Mouse (Mus musculus) hindbrain, embryonic 11.5 days (tissue): ENCODE results near the gene Map9. TPM values are rescaled to one million over a fixed set of nuclear protein-coding genes. Genes with fewer than 3 reads are reported as not detected.

Experiments used
- ATAC-seq: fragments of 200-750 bp; cut with Nextera tagmentation; 2 replicates; pipeline ENCODE4 v1.8.0; 2017; ENCODE audit warnings: mild to moderate bottlenecking, moderate TSS enrichment, moderate library complexity; ENCODE audit not compliant: low FRiP score
- DNase-seq: peaks from one replicate; pipeline ENCODE4 v3.0.0-alpha.2; 2015; ENCODE audit warnings: low spot score
- H3K27ac ChIP-seq: fragments of 300-500 bp; sonication (generic); 2 replicates; pipeline ENCODE4 v1.5.1; 2014; ENCODE audit warnings: mild to moderate bottlenecking, low read depth, low read length
- H3K27me3 ChIP-seq: fragments of 300-500 bp; sonication (generic); 2 replicates; pipeline ENCODE4 v1.6.1; 2014; ENCODE audit warnings: mild to moderate bottlenecking, low read length, moderate library complexity, mixed read lengths; ENCODE audit not compliant: control insufficient read depth, insufficient read depth
- H3K36me3 ChIP-seq: fragments of 300-500 bp; sonication (generic); 2 replicates; pipeline ENCODE4 v1.6.1; 2014; ENCODE audit warnings: mild to moderate bottlenecking, low read length, moderate library complexity, mixed read lengths; ENCODE audit not compliant: control insufficient read depth, insufficient read depth
- H3K4me1 ChIP-seq: fragments of 300-500 bp; sonication (generic); replicated peaks from 2 replicates; pipeline ENCODE4 v1.6.1; 2014; ENCODE audit warnings: low read length, mixed read lengths; ENCODE audit not compliant: control insufficient read depth, insufficient read depth
- H3K4me2 ChIP-seq: fragments of 300-500 bp; sonication (generic); replicated peaks from 2 replicates; pipeline ENCODE4 v1.6.1; 2014; ENCODE audit warnings: mild to moderate bottlenecking, low read depth, low read length
- H3K4me3 ChIP-seq: fragments of 300-500 bp; sonication (generic); 2 replicates; pipeline ENCODE4 v1.5.1; 2014; ENCODE audit warnings: low read depth, low read length
- H3K9ac ChIP-seq: fragments of 300-500 bp; sonication (generic); 2 replicates; pipeline ENCODE4 v1.6.1; 2014; ENCODE audit warnings: low read depth, low read length
- H3K9me3 ChIP-seq: fragments of 300-500 bp; sonication (generic); 2 replicates; pipeline ENCODE4 v1.6.1; 2016; ENCODE audit warnings: low read length; ENCODE audit not compliant: control insufficient read depth
- WGBS: fragments of 180-500 bp; shearing (Covaris S2); extraction: QIAGEN DNeasy Blood & Tissue Kit; methylation state at CpG from one replicate; pipeline ENCODE4 v1.1.7; 2014; 5-methylcytosine and 5-hydroxymethylcytosine counted together
- polyA plus RNA-seq: library from polyadenylated mRNA; unstranded; fragments of >200 nt; fragmentation: Nextera tagmentation; extraction: Ambion mirVana; gene quantifications from 2 replicates; pipeline ENCODE4 v1.2.1, GENCODE M21; 2014

Map9 gene
- polyA plus RNA-seq, 1 experiment from 2014 or later, result 12.3 TPM

DNA sequence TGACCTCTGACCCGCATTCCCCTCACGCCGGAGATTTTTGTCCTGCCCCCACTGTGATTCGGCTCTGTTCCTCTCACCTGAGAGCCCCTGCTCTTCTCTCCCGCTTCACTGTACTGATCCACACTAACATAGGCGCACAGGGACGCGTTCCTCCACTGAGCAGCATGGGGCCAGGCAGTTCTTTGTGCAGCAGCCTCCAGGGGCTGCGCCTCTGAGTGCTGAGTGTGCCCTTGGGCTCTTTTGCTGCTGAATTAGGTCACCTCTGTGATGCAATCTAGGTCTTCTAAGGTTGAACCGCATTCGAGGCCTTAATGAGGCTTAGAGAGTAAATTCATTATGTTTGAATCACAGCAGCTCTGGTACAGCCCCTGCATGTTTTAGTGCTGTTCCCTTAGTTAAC is 24.5 kb downstream of the Map9 start:
- no peak overlapping the region for H3K27ac ChIP-seq
- H3K27me3 ChIP-seq, result no peaks in the 10 kb centered on the region
- no peaks in the 10 kb centered on the region for H3K4me1 ChIP-seq
- DNase-seq (no peak), ATAC-seq (no peak)
- H3K9ac ChIP-seq, result no peak overlapping the region
- no peaks in the 10 kb centered on the region for H3K9me3 ChIP-seq
- H3K4me2 ChIP-seq, result no peak overlapping the region
- H3K4me3 ChIP-seq, result no peak overlapping the region
- no peaks in the 10 kb centered on the region for H3K36me3 ChIP-seq
- WGBS, result 72% methylated on average over 11 of the region's 11 CpGs

DNA sequence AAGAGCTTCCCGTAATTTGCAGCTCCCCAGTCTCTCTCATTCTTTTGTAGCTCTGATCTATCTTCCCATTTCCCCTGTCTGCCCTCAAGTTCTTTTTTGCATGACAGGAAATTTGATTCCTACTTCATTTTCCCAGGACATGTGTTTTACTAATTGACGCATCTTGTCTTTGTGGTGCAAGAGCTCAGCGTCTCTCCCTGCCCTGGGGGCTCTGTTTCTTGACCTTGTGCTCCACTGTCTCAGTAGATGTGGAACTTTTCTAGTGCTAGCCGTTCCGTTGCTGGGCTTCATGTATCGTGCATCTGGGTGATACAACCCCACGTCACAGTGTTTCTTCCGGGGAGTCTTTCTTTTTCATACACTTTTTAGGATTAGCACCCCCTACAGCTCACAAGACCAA is 27.2 kb downstream of the Map9 start:
- Histone ChIP-seq H3K27me3 (no peaks in the 10 kb centered on the region), H3K4me1 (no peaks in the 10 kb centered on the region), H3K9me3 (no peaks in the 10 kb centered on the region), H3K36me3 (no peaks in the 10 kb centered on the region), H3K4me3 (no peak overlapping the region), H3K9ac (no peak overlapping the region), H3K27ac (no peak overlapping the region), H3K4me2 (no peak overlapping the region)
- 78% methylated on average over 8 of the region's 8 CpGs for WGBS
- no peak for DNase-seq
- no peak for ATAC-seq

DNA sequence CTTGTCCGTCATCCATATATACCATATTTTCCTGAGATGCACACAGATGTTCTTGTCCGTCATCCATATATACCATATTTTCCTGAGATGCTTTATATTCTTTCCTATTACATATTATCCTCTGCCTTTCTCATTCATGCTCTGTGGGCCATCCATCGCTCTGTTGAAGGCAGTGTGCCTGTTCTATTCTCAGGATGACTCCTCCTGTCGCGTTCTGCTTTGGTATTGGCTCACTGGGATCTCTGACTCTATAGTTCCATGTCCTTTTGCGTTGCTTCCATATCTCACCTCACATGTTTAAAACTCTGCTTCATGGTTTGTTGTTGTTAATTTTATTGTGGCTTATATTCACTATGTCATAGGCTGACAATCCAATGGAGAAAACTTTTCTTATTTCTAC is 48.0 kb downstream of the Map9 start:
- Histone ChIP-seq H3K4me2 (no peak overlapping the region), H3K27me3 (no peaks in the 10 kb centered on the region), H3K27ac (no peak overlapping the region), H3K36me3 (no peaks in the 10 kb centered on the region), H3K4me3 (no peak overlapping the region), H3K4me1 (no peaks in the 10 kb centered on the region), H3K9ac (no peak overlapping the region), H3K9me3 (no peaks in the 10 kb centered on the region)
- DNase-seq (no peak), ATAC-seq (no peak)
- WGBS, result 87% methylated on average over 6 of the region's 6 CpGs

DNA sequence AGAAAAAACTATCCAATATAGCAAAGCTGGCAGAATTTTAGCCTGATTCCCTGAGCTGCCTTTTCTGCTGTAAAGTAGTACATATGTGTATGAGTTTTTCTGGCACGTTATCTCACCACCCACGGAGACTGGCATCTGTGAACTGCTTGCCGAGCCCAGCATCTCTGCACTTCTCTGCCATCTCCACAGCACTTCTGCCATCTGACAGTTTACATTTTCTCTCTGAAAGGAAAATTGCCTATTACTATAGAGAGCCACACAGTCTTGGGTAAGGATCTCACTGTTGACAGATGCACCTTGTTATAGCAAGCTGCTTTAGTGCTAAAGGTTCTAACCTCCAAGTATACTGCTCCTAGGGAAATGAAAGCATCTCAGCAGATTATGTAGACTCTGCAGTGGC is 48.5 kb downstream of the Map9 start:
- Histone ChIP-seq H3K4me2 (no peak overlapping the region), H3K4me1 (no peaks in the 10 kb centered on the region), H3K9ac (no peak overlapping the region), H3K36me3 (no peaks in the 10 kb centered on the region), H3K9me3 (no peaks in the 10 kb centered on the region), H3K4me3 (no peak overlapping the region), H3K27ac (no peak overlapping the region), H3K27me3 (no peaks in the 10 kb centered on the region)
- DNase-seq, result no peak
- WGBS, result 75% methylated on average over 3 of the region's 3 CpGs
- ATAC-seq, result no peak

DNA sequence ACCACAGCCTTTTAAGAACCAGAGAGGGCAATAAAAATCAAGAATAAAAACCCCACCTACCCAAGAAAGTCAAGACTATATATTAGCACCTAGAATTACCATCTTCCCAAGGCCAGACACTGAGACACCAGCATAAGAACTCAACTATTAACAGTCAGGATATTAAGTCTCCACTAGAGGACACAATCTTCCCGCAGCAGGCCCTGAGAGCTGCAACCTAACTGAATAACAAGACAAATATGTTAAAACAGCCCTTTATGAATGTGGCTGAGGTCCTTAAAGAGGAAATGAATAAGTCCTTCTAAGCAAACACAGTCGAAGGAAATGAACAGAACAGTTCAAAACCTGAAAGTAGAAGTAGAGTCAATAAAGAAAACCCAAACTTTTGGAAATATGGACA is 49.6 kb downstream of the Map9 start:
- H3K27me3 ChIP-seq, result no peaks in the 10 kb centered on the region
- DNase-seq (no peak), ATAC-seq (no peak)
- no peaks in the 10 kb centered on the region for H3K9me3 ChIP-seq
- no peaks in the 10 kb centered on the region for H3K4me1 ChIP-seq
- H3K4me3 ChIP-seq, result no peak overlapping the region
- H3K36me3 ChIP-seq, result no peaks in the 10 kb centered on the region
- H3K4me2 ChIP-seq, result no peak overlapping the region
- H3K9ac ChIP-seq, result no peak overlapping the region
- 68% methylated on average over 2 of the region's 2 CpGs for WGBS
- H3K27ac ChIP-seq, result no peak overlapping the region

DNA sequence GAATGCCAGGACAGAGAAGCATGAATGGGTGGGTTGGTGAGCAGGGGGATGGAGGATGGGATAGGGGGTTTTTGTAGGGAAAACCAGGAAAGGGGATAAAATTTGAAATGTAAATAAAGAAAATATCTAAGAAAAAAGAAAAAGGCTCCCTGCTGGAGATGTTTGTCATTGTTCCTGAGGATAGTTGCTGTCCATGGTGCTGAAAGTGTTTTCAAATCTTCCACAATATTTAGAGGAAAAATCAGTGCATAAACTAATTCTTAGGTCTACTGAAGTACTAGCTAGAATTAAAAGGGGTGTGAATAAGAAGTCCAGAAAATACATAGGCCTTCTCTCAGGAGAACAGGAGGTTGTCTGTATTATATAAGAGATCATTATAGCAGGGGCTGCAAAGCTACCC is 54.6 kb downstream of the Map9 start:
- H3K36me3 ChIP-seq, result no peaks in the 10 kb centered on the region
- H3K4me2 ChIP-seq, result no peak overlapping the region
- no peak overlapping the region for H3K4me3 ChIP-seq
- H3K27ac ChIP-seq, result no peak overlapping the region
- no peaks in the 10 kb centered on the region for H3K27me3 ChIP-seq
- H3K9ac ChIP-seq, result no peak overlapping the region
- H3K9me3 ChIP-seq, result no peaks in the 10 kb centered on the region
- no peak for ATAC-seq
- no peaks in the 10 kb centered on the region for H3K4me1 ChIP-seq
- peak; percentile 59 for DNase-seq

DNA sequence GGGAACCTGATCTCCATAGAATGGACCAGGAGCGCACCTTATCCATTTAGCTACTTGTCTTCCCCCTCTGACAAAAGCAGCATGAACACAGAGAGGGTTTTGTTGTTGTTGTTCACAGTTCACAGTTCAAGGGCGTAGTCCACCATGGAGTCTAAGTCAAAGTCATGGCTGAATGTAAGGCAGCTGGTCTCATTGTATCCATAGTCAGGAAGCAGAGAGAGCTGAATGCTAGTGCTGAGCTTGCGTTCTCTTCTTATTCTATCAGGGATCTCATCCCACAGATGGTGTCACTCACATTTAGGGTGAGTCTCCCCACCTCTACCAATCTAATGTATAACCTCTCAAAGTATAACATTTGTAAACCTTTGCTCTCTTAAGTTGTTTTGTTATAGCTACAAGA is 60.1 kb downstream of the Map9 start:
- Histone ChIP-seq H3K4me1 (no peaks in the 10 kb centered on the region), H3K9me3 (no peaks in the 10 kb centered on the region), H3K36me3 (no peaks in the 10 kb centered on the region), H3K4me2 (no peak overlapping the region), H3K4me3 (no peak overlapping the region), H3K9ac (no peak overlapping the region), H3K27me3 (no peaks in the 10 kb centered on the region), H3K27ac (no peak overlapping the region)
- ATAC-seq (no peak), DNase-seq (no peak)
- 86% methylated on average over 3 of the region's 3 CpGs for WGBS

DNA sequence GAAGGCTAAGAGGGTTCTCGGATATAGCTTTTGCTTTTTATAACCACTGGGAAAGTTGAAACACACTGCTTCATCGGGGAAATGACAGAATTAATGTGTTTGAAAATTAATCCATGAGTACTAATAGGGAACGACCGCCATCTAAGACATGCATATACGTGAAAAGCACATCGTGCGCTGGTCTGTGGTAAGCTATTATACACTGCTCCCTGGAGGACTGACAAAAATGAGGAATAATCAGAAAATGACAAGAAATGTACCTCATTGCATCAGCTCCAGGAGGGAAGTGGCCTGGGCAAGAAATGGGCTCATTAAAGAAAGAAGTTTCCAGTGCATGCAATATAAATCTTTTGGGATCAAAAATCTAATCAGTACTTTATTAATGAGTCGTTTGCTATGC is 77.5 kb downstream of the Map9 start:
- Histone ChIP-seq H3K27me3 (no peaks in the 10 kb centered on the region), H3K4me1 (no peaks in the 10 kb centered on the region), H3K4me2 (no peak overlapping the region), H3K36me3 (no peaks in the 10 kb centered on the region), H3K9ac (no peak overlapping the region), H3K27ac (no peak overlapping the region), H3K4me3 (no peak overlapping the region), H3K9me3 (no peaks in the 10 kb centered on the region)
- no peak for DNase-seq
- ATAC-seq, result no peak
- 91% methylated on average over 8 of the region's 8 CpGs for WGBS

DNA sequence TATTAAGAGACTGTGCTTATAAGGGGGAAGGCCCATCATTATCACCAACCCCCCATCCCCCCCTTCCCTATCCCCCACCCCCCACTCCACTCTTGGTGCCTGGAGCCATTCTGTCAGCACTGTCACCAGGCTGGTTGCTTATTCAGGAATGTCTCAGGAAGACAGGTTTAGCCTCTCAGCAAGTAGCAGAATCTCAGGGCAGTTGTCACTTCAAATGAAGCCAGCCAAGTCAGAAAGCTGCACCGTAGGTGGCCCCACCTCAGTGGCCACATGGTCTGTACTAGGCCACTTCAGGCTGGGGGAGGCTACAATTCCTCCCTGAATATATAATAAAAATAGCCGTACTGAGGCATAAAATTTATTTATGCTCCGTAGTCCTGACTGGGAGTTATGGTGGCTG is 83.1 kb downstream of the Map9 start:
- Histone ChIP-seq H3K27me3 (no peaks in the 10 kb centered on the region), H3K4me3 (no peak overlapping the region), H3K36me3 (no peaks in the 10 kb centered on the region), H3K4me1 (no peaks in the 10 kb centered on the region), H3K27ac (no peak overlapping the region), H3K9me3 (no peaks in the 10 kb centered on the region), H3K4me2 (no peak overlapping the region), H3K9ac (no peak overlapping the region)
- 49% methylated on average over 3 of the region's 3 CpGs for WGBS
- DNase-seq (no peak), ATAC-seq (no peak)
